Mouse (Mus musculus) right cerebral cortex, postnatal 25 days (tissue): Measurements from ENCODE around the gene Prpf3.
"Not testable (repeated sequence)": the region's sequence is repeated elsewhere in the genome, so short reads cannot be mapped to it uniquely, and the experiment has no call there.

ENCODE experiments used
- DNase-seq: peaks from one replicate; pipeline ENCODE4 v3.0.0; 2022

Gene Prpf3

DNA sequence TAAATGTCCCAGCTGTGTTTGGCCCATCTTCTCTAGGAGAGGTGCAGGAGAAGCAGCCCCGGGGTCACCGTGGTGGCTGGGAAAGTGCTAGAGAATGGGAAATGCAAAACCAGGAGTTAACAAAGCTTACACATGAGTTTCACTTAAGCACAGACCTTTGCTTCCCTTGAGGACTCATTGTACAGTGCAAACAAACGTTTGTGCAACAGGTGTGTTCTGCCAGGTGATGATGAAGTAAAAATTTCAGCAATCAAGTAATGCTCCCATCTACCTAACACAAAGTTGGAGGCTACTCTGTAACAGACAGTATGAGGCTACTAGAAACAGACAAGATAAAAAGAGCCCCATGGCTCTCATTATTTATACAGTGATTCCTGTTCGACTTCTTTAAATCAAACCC, 23.4 kb upstream of the Prpf3 start:
- DNase-seq = no peak

DNA sequence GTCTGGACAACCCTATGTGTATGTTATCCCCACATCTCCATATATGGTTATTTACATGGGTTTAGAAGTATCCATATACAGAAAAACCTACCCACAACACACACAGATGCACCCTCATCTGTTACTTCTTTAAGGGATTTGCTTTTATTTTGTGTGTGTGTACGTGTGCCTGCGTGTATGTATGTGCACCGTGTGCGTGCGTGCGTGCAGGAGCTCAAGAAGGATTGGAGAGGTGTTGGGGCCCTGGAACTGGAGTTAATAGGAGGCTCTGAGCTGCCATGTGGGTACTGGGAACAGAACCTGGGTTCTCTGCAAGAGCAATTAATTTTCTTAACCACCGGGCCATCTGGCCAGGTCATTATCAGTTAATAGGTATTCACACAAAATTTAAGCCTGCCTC, 16.4 kb upstream of the Prpf3 start:
- no peak for DNase-seq

DNA sequence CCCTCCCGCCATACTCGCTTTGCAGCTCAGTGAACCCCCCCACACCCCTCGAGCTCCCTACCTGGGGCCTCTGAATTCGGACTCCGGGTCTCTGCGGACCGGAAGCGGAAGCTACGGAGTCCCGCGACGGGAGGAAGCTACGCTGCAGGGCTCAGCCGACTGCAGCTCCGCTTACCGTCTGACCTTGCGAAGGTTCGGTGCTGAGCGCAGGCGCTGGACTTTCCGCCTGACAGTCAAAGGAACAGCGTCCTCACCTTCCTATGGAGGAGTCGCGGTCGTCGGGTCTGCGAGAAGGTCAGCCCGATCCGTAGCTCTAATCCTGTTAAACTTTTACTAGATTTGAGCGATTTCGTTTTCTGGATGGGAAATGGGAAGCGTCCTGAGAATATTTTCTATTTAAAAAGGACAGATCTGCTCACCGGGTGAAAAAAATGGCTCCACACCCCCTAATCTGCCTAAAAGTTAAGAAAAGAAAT, 15.7 kb upstream of the Prpf3 start, which contains the start of gene Mrps21:
Mrps21 (minus strand) TSS at position 128 of the 476 bp plus-strand sequence.
- peak; percentile 89 for DNase-seq

DNA sequence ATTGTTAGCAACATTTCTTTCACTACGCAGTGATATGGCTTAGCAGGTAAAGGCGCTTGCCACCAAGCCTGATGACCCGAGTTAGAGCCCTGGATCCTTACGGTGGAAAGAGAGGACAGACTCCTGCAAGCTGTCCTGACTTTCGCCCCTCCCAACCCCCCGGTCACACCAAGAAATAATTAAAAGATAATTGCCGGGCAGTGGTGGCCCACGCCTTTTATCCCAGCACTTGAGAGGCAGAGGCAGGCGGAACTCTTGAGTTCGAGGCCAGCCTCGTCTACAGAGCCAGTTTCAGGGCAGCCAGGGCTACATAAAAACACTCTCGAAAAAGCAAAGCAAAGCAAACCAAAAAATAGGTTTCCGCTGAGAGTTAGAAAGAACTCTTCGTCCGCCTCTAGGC, 15.3 kb upstream of the Prpf3 start:
- DNase-seq = no peak

DNA sequence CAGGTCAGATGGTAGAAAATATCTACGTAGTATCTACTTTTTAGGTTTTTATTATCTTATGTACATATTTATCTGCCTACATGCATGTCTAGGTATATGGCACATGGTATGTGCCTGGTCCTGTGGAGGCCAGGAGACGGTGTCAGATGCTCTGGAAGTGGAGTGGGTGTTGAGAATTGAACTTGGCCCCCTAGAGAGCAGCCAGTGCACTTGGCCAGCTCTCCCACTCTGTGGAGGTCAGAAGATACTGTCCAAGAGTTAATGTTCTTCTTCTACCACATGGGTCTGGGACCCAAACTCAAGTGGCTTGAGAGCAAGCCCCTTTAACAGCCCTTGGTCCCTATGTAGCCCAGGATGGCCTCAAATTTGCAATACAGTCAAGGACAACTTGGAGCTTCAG, 11.7 kb upstream of the Prpf3 start:
- DNase-seq = no peak

DNA sequence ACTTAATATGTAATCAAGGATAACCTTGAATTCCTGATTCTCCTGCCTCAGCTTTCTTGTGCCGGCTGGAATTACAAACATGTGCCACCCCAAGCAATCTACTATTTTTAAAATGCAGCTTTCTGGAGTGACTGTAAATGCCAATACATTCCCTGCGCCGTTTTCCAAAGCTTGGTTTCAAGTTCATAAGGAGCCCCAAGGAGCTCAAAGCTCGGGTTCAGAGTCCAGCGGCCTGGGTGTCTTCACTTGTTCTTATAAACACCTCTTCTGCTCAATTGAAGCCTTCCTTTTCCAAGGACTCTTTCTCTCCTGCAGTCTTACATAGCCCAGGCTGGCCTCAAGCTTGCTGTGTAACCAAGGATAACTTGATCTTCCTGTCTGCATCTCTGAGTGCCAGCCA, 10.4 kb upstream of the Prpf3 start:
- no peak for DNase-seq

DNA sequence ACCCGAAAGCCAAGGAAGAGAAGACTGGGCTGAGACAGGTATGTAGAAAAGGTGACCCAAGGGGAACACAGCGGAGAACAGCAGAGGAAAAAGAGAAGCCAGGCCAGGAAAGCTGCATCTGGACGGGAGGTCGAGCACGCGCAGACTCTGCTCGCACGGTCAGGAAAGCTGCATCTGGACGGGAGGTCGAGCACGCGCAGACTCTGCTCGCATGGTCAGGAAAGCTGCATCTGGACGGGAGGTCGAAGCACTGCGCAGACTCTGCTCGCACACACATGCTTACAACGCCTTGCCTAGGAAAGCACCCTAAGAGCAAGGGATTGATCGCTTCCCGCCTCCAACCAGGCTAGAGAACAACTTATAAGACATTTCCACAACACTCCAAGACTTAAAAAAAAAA, 9.9 kb upstream of the Prpf3 start:
- no peak for DNase-seq

DNA sequence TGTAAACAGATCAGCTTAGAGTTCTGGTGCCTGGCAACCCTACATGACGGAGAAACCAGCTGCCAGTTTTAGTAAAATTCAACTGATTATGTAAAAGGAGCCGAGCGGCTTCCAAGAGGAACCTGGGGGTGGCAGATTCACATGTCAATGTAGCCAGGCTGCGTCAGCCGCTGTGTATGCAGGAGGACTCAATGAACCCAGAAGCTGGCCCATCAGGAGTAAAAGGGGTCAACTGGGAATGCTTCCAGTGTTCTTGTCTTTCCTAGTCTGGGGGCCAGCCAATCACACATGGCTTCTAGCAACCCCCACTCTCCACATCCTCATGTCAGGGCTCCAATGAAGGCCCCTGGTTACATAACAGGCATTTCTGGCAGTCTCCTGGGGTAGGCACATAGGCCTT, 9.4 kb upstream of the Prpf3 start:
- DNase-seq = peak; percentile 74

DNA sequence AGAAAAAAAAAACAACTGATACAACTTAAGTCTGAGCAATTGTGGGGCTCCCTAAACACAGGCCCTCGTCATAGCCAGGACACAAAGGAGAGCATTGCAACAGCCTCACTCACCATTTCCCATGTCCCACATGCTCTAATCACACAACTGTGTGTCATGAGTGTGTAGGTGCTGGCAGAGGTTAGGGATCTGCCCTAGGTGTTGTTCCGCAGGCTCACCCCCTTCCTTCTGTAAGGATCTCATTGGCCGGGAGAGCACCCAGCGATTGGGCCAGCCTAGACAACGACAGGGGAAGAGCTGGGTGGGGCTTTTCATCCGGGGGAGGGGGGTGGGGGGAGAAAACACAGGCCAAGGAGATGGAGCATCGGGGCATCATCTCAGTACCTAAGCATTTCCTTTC, 7.9 kb upstream of the Prpf3 start:
- no peak for DNase-seq

DNA sequence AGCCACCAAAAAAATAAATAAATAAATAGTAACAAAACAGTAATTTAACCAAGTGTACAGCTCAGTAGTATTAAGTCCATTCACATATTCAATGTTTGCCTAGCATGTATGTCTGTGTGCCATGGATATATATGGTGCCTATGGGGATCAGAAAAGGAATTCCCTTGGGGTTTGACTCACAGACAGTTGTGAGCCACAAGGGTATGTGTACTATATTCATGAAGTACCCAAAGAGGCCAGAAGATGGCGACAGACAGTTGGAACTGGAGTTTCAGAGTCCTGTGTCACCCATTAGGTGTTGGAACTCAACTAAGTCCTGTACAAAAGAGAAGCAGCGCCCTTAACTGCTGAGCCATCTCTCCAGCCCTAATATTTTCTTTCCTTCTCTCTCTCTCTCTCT, 6.1 kb upstream of the Prpf3 start:
- no peak for DNase-seq

DNA sequence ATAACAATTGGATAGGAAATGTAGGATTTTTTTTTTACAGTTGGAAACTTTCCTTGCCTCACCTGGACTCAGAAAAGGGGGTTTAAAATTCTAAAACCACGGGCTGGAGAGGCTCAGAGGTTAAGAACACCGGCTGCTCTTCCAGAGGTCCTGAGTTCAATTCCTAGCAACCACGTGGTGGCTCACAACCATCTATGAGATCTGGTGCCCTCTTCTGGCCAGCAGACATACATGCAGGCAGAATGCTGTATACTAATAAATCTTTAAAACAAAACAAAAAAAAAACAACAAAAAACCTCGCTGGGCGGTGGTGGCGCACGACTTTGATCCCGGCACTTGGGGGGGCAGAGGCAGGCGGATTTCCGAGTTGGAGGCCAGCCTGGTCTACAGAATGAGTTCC, 5.5 kb upstream of the Prpf3 start:
- no peak for DNase-seq

DNA sequence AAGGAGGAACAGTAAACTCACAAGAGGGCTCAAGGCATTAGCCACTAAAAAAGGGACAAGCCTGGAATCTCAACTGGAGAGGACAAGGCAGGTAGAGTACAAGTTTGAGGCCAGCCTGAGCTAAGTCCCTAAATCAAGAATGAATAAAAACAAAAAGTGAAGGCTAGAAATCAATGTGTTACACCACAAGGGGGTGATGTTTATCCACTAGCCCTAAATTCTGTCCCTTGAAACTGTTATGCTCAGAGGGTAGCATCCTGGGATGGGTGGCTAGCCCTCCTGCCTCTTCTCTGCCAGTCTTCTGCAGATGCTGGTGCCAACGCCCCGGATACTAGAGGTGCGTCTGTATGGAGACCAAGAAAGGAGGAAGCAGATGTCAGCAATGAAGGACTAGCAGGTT, 4.6 kb upstream of the Prpf3 start:
- no peak for DNase-seq

DNA sequence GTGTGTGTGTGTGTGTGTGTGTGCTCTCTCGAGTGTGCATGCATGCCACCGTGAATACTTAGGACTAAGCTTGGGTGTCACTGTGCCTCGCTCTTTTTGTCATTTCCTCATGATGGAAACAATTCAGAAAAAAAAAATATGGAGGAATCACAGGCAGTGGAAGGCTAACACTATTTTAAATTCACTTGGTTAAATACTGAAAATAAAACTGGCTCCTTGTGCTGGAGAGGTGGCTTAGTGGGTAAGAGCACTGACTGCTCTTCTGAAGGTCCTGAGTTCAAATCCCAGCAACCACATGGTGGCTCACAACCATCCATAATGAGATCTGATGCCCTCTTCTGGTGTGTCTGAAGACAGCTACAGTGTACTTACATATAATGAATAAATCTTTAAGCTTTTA, 2.6 kb upstream of the Prpf3 start:
- not testable (repeated sequence) for DNase-seq

DNA sequence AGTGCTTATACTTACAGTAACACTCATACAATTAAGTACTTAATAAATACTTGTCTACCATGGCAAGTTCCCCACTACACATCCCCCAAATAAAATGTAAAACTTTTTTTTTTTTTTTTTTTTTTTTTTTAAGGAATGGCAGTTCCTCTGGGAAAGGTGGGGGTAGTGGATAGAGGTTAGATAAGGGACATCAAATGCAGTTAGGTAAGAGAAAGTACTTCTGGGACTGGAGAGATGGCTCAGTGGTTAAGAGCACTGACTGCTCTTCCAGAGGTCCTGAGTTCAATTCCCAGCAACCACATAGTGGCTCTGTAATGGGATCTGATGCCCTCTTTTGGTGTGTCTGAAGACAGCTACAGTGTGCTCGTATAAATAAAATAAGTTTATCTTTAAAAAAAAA, 1.4 kb upstream of the Prpf3 start:
- DNase-seq = not testable (repeated sequence)

DNA sequence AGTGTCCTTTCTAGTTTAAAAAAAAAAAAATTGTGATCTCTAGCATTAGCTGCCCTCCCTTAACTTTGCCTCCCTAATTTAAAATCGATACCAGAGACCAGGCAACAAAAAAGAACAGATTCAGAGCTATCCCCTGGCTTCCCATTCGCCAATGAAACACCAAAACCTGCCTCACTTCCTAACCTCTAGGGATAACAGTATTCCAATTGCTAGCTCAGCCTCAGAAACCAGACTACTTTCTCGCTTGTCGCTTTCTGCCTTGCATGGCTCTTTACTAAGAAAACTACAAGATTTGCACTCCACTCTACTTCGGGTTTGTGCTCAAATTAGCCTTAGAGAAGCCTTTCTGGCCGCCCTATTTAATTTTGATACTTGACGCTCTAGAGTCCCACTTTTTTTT, 430 bp upstream of the Prpf3 start:
- no peak for DNase-seq

DNA sequence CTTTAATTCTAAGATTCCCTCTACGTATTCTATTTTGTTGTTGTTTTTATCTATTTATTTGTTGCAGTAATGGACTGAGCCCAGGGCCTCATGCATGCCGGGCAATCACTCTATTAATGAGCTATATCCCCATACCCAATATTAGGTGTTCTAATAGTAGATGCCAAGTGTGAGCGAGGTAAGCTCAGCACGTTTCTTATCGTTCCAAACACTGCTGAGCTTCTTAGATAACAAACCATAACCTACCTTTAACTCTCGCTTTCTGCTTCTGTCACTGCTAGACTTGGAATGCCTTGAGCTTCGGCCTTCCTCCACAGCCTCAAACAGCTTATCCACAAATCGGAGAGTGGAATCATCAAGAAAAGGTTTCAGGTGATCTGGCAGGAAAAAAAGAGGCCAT, 4.4 kb downstream of the Prpf3 start:
- no peak for DNase-seq

DNA sequence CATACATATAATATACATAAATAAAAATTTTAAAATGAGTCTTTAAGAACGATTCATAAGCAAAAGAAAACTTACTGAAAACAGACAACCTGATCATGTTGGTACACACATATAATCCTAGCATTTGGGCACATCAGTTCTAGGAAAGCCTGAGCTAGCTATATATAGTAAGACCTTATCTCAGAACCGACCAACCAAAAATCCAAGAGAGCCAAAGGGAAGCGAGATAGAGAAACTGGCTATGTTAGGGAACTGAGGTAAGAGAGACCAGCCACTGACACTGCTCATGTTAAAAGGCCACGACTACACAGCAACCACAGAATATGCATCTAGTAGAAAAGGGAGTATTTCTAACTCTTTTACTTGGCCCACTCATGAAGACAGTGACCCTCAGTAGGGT, 5.1 kb downstream of the Prpf3 start:
- DNase-seq = no peak

DNA sequence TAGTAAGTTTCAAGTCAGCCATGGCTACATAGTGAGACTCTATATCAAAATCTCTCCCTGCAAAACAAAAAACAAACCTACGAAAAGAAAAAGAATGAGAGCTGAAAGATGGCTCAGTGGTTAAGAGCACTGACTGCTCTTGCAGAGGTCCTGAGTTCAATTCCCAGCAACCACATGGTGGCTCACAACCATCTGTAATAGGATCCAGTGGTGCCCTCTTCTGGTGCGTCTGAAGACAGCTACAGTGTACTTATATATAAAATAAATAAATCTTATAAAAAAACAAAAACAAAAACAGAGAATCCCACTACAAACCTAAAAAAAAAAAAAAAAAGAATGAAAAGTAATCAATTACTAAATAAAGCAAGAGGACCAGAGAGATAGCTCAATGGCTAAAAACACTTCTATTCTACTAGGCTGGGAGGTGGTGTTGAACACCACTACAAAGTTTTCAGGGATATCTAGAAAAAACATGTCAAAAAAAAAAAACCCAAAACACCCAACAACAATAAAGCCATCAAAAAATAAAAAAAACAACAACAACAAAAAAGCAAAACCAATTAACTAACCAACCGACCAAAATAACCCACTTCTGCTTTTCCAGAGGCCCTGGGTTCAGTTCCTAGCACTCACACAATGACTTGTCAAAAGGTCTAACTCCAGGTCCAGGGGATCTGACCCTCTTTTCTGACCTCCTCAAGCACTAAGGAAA, 13.0 kb downstream of the Prpf3 start:
- DNase-seq = no peak

DNA sequence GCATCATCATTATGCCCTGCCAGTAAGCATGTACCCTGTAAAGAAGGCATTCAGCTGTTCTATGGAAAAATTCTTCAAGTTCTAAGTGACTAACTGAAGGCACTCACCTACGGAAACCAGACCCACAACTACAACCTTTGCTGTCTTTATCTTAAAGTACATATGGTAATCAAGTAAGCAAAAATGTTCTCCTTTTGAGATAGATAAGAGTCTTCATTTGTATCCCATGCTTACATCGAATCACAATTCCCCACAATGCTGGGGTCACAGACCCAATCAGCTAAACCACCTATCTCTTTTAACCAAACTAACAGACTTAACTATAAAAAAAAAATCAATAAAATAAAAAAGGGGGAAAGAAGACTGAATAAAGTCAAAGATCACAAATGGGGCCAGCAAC, 16.4 kb downstream of the Prpf3 start:
- no peak for DNase-seq

DNA sequence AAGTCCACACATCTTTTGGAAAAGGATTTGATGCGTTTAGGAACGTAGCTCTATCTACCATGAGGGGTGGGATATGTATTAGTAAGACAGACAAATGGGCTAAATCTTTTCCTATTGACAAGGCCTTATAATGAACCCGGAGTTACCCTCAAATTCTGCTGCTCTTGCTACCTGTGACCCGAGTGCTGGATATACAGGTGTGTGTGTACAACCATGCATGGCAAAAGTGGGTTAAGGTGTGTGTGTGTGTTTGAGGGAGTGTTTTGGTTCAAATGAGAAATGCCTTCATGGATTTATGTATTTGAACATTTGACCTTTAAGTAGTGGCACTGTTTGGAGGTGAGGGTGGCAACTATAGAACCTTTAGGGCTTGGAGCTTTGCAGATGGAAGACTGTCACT, 26.6 kb downstream of the Prpf3 start:
- no peak for DNase-seq

DNA sequence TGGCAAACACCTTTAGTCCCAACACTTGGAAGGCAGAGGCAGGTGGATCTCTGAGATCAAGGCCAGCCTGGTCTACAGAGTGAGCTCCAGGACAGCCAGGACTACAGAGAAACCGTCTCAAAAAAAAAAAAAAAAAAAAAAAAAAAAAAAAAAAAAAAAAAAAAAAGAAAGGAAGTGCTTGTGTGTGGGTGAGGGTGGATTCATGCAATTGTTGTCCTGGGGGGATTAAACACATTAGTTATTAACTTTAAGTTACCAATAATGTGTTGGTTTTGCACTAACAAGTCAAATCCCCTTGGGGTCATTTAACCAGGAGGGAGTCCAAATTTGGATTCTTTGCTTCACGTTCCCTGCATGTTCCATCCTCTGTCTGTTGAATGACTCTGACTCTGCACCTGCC, 29.4 kb downstream of the Prpf3 start:
- no peak for DNase-seq

DNA sequence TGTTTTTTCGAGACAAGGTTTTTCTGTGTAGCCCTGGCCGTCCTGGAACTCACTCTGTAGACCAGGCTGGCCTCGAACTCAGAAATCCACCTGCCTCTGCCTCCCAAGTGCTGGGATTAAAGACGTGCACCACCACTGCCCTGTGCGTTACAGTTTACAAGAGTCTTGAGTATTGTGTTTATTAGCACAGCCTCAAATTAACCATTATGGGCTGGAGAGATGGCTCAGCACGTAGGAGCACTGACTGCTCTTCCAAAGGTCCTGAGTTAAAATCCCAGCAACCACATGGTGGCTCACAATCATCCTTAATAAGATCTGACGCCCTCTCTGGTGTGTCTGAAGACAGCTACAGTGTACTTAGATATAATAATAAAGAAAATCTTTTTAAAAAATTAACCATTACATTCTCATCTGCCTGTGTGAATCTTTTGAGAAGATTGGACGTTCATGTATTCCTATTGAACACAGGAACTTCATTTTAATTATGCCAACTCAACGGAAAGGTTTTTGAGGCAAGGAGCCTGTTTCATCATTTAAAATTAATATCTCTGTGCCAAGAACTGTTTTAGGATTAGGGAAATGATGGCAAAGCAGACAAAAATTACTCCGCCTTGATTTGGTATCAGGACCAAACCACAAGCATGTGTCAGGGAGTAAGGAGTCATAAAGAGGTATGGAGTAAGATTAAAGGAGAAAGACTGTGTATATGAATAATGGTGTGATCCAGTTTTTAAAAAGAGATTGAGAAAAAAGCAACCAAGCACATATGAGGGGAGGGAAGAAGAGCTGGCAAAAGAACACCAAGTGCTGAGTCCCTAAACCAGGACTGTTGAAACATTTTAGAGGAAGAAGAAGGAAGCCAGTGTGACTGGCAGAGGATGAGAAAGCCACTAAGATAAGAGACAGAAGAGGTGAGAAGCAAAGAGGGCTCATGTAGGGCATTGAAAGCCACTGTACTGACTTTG, 35.4 kb downstream of the Prpf3 start:
- DNase-seq = no peak

DNA sequence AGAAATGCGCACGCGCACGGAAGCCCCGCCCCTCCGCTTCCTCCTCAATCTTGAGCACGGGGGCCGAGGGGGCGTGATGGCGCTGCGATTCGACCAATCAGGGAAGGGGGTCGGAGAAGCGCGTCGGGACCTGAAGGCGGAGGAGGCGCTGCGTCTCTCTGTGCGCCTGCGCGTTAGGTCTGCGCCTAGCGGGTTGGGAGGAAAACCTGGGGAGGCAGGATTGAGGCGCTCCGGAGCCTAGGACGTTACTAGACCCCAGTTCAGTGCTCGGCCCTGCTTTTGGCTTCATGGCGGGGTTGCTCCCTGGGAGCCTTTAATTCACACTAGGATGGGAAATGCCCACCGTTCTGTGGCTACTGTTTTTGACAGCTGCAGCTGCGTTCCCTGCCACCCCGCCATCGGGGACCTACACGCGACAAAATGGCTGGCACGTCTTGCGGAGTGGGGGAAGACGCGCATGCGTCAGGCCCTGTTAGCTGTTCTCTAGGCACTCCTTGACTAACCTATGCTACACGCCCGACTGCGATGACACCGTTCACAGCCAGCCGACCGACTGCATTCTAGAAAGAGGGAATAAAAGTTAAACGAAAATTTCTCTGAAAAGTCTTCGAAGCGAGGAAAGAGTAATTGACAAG, 36.2 kb downstream of the Prpf3 start:
- peak; percentile 99 for DNase-seq
